Mouse (Mus musculus): Measurements from ENCODE around the gene Bcl2l14. TPM values are rescaled to one million over a fixed set of nuclear protein-coding genes. Genes with fewer than 3 reads are reported as not detected.

The Bcl2l14 gene
- total RNA-seq, 2 experiments from 2014 or later, result not detected

DNA sequence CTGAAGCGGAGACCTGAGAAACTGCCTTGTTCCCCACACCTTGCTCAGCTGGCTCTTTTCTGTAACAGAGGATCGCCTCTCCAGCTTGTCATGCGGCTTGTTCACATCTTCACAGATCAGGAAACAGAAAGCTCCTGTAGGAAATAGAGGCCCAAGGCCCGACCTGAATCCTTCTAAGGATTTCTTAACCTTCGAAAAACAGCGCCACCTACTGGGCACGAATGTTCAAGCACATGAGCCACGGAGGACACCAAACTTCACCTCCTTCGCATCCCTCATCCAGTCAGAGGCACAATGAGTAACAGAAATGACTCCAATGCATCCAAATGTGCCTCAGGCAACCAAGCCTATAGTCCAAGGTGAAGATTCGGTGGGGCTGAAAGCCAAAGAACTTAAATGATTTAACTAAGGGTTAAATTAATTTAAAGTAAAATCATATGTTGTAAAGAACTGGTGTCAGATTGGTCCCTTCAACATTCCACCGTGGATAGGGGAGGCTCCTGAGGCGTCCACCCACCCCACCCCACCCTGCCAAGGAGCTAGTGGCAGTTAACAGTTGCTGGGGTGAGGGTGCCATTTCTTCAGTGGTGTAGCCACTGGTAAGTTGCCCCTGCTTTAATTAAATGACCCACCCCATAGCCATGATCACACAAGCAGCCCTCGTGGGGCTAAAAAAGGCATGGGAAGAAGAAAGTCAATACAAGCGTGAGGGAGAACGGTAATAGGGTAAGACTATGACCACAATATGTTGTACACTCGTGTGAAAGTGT, 7.0 kb downstream of the Bcl2l14 start:
- DNase-seq, result no peak

DNA sequence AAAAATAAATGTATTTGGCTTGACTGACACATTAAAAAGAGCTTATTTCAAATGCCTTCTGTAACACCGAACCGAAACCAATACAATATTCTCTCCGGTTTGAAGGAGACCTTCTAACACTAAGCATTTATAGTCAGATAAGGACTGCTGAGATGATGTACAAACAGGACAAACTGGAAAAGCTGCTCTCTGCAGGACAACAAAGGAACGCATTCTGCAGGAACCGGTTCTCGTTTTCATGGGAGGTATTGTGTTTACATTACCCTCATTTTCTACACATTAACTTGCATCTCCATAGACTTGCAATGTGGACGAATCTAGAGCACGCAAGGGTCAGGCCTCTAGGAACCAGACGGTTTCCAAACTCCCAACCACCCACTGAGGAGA, 7.6 kb downstream of the Bcl2l14 start:
- no peak for DNase-seq

- no peak for DNase-seq
These were observed 11.1 kb downstream of the Bcl2l14 start for GRCm38 (mm10) chr6:134407226-134407625.

DNA sequence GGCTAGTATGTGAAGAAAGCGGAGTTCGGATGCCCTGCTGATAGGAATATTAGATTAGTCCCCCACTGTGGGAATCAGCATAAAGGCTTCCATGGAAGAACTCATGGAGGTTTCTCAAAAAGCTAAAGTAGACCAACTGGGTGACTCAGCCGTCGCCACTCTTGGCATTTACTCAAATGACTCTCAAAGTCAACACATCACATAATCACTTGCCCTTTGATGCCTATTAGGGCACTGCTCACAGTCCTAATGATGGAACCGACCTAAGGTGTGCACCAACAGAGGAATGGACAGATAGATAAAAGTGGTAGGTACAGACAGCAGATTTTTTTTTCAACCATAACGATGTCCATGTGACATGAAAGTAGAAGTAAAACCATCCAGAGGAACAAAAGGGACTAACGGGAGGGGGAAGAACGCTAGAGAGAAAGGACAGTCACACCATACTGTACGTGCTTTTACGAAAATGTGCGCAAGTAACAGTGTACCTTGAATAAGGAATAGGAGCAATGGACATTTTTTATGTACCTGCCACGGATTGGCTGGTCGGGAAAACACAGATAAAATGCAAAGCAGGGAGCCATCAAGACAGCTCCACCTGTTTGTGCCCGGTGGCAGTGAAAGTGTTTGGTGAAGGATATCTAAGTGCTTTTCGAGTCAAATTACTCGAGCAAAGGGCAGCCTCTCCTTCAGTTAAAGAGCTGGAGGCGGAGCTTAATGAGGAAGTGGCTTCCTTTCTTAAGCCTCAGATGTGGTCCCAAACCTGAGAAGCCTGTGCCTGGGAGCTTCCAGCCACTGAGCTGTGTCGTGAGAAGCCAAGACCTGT, 17.8 kb downstream of the Bcl2l14 start:
- DNase-seq, result no peak

DNA sequence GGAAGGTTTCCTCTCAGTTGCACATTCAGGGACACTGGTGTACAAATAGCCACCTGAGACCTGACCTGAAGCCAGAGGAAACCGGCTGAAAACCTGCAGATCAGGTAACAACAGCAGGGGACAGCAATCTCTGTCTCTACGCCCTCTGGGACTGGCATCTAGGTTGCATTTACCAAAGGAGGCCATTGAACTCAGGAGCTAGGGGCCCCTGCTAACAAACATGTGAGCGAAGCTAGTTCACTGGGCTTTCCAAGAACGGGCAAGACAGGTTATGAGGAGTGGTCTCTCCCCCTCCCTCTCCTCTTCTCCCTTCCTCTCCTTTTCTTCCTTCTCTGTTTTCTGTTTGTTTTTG, 18.4 kb downstream of the Bcl2l14 start:
- no peak for DNase-seq

DNA sequence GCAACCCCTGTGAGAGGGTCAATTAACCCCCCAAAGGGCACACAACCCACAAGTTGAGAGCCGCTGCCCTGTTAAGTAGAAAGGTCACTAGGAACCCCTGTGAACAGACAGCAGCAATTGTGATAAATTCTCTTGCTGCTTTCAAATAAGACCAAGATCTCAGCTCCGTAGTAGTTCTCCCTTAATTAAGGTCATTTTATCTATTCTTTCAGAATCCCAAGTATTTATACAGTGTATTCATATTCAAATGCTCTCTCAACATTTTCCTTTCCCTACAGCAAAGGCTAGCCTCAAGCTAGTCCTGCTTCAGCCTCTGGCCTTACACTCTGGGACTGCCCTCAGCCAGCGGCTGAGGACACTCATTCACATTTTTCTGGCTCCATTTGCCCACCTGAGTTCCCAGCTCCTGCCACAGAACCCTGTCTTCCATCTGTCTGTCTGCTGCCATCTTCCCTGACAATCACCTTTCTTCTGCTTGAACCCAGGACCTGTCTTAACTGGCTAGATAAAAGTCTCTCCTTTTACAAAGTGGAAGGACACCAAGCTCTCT, 20.5 kb downstream of the Bcl2l14 start:
- no peak for DNase-seq

DNA sequence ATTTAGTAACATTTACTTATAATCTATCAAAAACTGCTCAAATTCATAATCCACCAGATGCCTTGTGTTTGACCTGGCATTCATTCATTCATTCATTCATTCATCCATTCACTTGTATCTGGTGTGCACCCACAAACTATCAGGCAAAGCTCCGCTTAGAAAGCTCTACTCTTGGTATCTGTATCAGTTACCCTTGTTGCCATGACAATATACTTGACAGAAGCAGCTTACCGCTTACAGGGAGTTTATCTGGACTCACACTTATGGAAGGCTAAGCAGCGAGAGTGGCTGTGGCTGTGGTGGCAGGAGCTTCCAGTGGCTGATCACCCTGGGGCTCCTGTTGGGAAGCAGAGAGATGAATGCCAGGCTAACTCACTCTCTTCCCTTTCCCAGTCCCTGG, 21.8 kb downstream of the Bcl2l14 start:
- no peak for DNase-seq

DNA sequence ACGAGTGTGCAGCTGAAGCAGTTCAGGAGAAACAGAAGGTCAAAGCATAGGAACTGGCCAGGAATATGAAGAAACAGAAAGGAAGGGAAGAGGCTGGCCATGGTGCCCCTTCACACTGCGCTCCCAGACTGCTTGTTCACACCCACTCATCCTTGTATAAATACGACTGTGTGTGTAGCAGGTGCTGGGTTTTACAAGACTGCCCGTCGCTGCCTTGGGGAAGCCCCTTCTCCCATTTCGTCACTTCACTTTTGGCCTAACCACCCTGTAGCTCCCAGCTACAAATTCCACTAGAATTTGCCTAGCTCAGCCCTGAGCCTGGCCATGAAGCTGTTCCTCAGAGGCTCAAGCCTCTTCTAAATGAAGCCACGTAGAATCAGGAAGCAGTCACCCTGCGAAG, 24.3 kb downstream of the Bcl2l14 start:
- DNase-seq, result no peak

GRCm38 (mm10) chr6:134421921-134422320, 25.8 kb downstream of the Bcl2l14 start:
- no peak for DNase-seq

GRCm38 (mm10) chr6:134425216-134425717, 29.1 kb downstream of the Bcl2l14 start:
- peak; percentile 52 for DNase-seq

DNA sequence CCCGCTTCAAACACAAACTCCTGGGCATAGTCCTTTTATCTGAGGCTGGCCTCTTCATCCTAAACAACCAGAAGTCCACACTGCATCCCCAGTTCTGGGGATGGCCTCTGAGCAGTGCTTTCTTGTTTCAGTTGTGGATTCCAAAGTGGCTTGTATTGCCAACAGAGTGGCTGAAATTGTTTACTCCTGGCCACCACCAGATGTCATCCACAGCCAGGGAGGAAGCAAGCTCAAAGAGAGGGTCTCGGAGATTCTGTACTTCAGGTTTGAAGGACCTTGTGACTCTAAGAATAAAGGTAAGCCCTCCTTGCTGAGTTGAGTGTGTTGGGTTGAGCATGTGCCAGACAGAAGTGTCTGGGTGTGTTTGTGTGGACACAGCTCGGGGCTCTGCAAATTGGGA, 31.0 kb downstream of the Bcl2l14 start:
- DNase-seq, result no peak

DNA sequence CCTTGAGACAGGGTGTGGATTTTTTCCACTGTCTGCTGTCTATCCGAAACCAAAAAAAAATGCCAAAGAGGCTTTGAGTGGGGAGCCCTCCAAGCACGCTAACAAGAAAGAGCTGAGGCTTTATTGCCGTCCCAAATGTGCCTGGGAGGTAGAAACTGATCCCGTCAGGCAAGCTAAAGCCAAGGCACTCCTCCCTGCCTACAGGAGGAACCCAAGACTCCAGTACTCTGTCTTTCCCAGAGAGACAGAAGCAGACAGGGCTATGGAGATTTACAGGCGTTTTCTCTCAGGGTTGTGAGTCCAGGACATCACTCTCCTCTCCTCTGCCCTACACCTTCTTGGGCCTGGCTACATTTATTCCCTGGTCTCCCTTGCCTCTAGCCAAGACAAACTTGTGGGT, 32.3 kb downstream of the Bcl2l14 start:
- DNase-seq, result no peak

GRCm38 (mm10) chr6:134430161-134430799, 34.2 kb downstream of the Bcl2l14 start:
- no peak for DNase-seq

- no peak for DNase-seq
These were observed 35.5 kb downstream of the Bcl2l14 start for GRCm38 (mm10) chr6:134431583-134431982.

DNA sequence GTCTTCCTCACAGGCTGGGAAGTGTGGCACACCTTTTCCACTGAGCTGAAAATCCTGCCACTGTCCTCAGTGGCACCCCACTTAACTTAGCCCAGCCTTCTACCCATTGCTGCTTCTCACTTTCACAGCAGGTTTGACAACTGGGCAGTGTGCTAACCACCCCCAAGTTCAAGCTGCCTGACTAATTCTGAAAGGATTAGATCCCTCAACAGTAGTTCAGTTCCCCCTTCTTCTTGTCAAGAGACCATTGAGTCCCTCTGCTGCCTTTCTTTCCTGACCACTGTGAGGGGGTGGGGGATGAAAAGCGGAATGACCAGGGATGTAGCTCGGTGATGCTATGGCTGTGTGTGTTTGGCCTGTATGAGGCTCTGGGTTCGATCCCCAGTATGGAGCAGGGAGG, 37.2 kb downstream of the Bcl2l14 start:
- DNase-seq, result no peak

GRCm38 (mm10) chr6:134434044-134434443, 37.9 kb downstream of the Bcl2l14 start:
- DNase-seq, result peak; percentile 14

DNA sequence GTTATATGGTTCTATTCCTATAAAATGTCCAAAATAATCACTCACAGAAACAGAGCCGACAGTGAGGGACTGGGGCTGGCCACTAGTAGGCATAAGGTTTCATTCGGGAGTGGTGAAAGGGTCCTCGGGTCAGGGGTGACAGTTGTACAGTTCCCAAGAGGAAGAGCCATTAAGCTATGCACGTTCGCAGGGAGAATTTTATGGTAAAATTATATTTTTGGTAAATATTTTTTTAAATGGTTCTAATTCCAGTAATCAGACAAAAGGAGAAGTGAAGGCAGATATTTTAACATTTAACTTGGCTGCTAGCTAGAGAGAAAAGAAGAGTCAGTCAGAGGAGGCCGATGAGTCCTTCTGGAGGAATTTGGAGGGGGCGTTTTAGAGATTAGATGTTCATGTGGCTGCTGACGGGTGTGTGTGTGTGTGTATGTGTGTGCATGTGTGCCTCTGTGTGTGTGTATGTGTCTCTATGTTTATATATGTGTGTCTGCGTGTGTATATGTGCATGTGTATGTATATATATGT, 38.8 kb downstream of the Bcl2l14 start:
- DNase-seq, result no peak

- DNase-seq, result no peak
These were observed 40.8 kb downstream of the Bcl2l14 start for GRCm38 (mm10) chr6:134436955-134437354.

GRCm38 (mm10) chr6:134439401-134440021, 43.4 kb downstream of the Bcl2l14 start:
- DNase-seq, result peak; percentile 42

GRCm38 (mm10) chr6:134440023-134440422, 43.9 kb downstream of the Bcl2l14 start:
- peak; percentile 31 for DNase-seq

DNA sequence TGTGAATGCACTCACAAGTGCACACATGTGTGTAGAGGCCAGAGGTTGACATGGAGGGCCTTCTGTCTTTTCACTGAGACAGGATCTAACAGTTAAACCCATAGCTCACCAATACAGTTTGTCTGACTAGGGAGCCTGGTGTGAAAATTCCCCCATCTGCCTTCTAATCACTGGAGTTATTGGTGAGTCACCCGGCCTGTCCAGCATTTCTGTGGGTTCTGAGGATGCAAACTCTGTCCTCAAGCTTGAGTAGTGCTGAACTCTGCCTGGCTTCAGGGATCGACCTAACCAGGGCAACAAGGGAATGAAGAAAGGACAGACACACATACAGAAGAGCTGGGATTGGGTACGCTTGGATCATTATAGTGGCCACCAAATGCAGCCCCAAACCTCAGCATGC, 45.6 kb downstream of the Bcl2l14 start:
- DNase-seq, result no peak

DNA sequence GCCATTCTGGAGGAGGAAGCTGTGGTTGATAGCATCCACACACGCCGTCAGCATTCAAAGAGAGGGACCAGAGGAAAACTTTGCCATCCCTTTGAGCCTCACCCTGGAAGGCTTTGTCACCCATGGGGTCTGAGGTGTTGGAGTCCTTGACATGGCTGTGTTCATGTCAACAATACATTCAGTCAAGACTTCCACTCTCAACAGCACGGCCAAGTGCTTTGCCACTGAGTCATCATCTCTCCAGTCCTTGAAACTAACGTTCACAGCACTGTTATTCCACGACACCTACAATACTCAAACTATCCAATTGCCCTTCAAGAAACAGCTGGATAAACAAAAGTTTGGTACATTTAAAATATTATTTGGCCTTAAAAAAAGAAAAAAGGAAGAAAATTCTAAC, 46.1 kb downstream of the Bcl2l14 start:
- DNase-seq, result no peak
